Mouse (Mus musculus): ENCODE results near the gene Hoxd13. TPM values are rescaled to one million over a fixed set of nuclear protein-coding genes. Genes with fewer than 3 reads are reported as not detected.
A peak's percentile ranks its signal among the peaks of the same experiment; 100 is the strongest.

The Hoxd13 gene
- polyA plus RNA-seq, 1 experiment from 2014 or later = not detected

DNA sequence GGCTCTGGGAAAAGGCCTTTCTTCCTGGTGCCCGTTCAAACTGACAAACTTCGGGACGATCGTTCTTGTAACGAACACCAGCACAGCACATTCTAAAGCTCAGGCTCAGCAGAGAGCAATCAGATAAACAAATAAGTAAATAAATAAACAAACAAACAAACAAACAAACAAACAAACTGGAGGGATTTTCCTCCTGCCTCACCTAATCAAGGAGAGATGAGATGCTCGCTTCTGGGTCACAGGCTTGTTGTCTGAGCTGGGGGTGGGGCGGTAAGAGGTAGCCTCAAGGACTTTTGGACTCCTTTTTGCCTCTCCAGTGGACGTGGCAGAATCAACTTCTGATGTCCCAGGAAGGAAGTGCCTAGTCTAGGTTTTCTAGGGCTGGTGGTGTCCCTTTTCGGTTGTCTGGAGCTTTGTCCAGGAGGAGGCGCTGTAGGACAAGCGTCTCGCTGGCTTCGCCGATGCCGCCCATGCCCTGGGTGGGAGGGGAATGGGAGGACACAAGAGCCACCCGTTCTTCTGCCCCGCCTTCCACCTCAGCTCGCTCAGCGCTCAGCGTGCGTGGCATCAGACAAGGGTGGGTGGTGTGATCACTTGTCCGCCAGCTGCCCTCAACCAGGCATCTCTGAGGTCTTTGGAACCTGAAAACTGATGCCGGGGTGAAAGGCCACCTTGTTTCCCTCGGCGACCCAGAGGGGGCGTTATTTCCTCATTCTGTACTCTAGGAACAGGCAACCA is 47.6 kb downstream of the Hoxd13 start:
- H3K9me3 ChIP-seq (replicated peaks) = no peaks in the 10 kb centered on the region
- H3K27ac ChIP-seq = no peak overlapping the region
- WGBS = 3% methylated on average over 26 of the region's 26 CpGs
- peak overlapping the region; percentile 16 for H3K4me3 ChIP-seq
- H3K36me3 ChIP-seq = no peaks in the 10 kb centered on the region
- H3K27me3 ChIP-seq = peaks cover 96% of the 10 kb centered on the region
- peak overlapping the region; percentile 58 for H3K4me2 ChIP-seq
- H3K9ac ChIP-seq = no peak overlapping the region
- H3K4me1 ChIP-seq (replicated peaks) = peaks cover 16% of the 10 kb centered on the region
- peak; percentile 67; the same call in 1 of the 2 replicates for ATAC-seq (replicated peaks; ENCODE audit: insufficient number of reproducible peaks, insufficient read depth, low FRiP score, low read depth)

- no peak for ATAC-seq (replicated peaks; ENCODE audit: insufficient number of reproducible peaks, insufficient read depth, low FRiP score, low read depth)
- H3K27ac ChIP-seq = no peak overlapping the region
- H3K4me1 ChIP-seq (replicated peaks) = peaks cover 9% of the 10 kb centered on the region; the same call in 1 of the 2 replicates
- H3K9ac ChIP-seq = no peak overlapping the region
- no peak overlapping the region for H3K4me3 ChIP-seq
- peaks cover 98% of the 10 kb centered on the region for H3K27me3 ChIP-seq
- 22% methylated on average over 2 of the region's 2 CpGs for WGBS
- H3K36me3 ChIP-seq = no peaks in the 10 kb centered on the region
- H3K9me3 ChIP-seq (replicated peaks) = no peaks in the 10 kb centered on the region
- H3K4me2 ChIP-seq = no peak overlapping the region
These were observed 52.3 kb downstream of the Hoxd13 start for GRCm38 (mm10) chr2:74720384-74720783.

DNA sequence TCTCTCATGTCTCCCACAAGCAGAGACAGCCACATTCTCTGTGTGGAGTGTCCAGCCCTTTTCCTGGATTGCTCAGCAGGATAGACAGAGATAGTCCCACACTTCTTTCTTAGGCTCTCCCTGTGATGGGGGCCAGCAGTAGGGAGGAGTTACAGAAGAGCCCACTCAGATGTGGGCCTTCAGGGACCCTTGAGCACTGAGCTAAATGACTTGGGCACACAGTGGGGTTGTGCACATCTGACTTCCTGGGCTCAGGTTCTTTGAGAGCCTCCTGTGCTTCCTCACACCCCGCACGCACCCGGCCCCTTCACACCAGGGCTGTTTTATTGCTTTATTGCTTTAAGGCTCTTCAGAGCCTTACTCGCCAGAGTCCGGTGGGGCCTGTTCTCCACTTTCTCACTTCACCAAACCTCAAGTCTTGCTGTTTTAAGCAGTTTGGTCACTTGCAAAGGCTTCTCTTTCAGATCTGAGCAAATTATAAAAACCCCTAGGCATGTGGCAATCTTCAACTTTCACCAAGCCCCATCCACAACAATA is 52.9 kb downstream of the Hoxd13 start:
- Histone ChIP-seq H3K4me2 (no peak overlapping the region), H3K9ac (no peak overlapping the region), H3K36me3 (no peaks in the 10 kb centered on the region), H3K27ac (no peak overlapping the region), H3K27me3 (peaks cover 98% of the 10 kb centered on the region), H3K4me3 (no peak overlapping the region), H3K9me3 (replicated peaks) (no peaks in the 10 kb centered on the region), H3K4me1 (replicated peaks) (peaks cover 2% of the 10 kb centered on the region; the same call in 1 of the 2 replicates)
- no peak for ATAC-seq (replicated peaks; ENCODE audit: insufficient number of reproducible peaks, insufficient read depth, low FRiP score, low read depth)
- 7% methylated on average over 5 of the region's 5 CpGs for WGBS

Small RNAs within 50 kb of the gene (microRNA-seq; reads per million reads assigned to microRNA genes)
- gene Gm44463 = not detected

Other genes starting within 250 kb of the Hoxd13 start
- gene Lnpk, start 88.9 kb upstream of the Hoxd13 start, polyA plus RNA-seq (2015; fragmentation: Nextera tagmentation; extraction: Ambion mirVana) = 15.3 and 15.9 TPM in 2 replicates
- not detected in 2 replicates for gene Evx2, start 8.8 kb upstream of the Hoxd13 start, polyA plus RNA-seq (2015; fragmentation: Nextera tagmentation; extraction: Ambion mirVana)
- gene Hoxd12, start 6.7 kb downstream of the Hoxd13 start, polyA plus RNA-seq (2015; fragmentation: Nextera tagmentation; extraction: Ambion mirVana) = 0.10 TPM in 1 of 2 replicates, not detected in the other
- gene Hoxd11, start 11.2 kb downstream of the Hoxd13 start, polyA plus RNA-seq (2015; fragmentation: Nextera tagmentation; extraction: Ambion mirVana) = not detected in 2 replicates
- 0.08 TPM in 1 of 2 replicates, not detected in the other for gene Hoxd10, start 23.6 kb downstream of the Hoxd13 start, polyA plus RNA-seq (2015; fragmentation: Nextera tagmentation; extraction: Ambion mirVana)
- gene Hoxd9, start 29.4 kb downstream of the Hoxd13 start, polyA plus RNA-seq (2015; fragmentation: Nextera tagmentation; extraction: Ambion mirVana) = 0.14 and 0.15 TPM in 2 replicates
- gene Hoxd8, start 36.3 kb downstream of the Hoxd13 start, polyA plus RNA-seq (2015; fragmentation: Nextera tagmentation; extraction: Ambion mirVana) = 0.24 and 0.56 TPM in 2 replicates
- 0.29 and 1.0 TPM in 2 replicates for gene Hoxd3, start 43.6 kb downstream of the Hoxd13 start, polyA plus RNA-seq (2015; fragmentation: Nextera tagmentation; extraction: Ambion mirVana)
- 0.09 and 0.15 TPM in 2 replicates for gene Hoxd4, start 43.6 kb downstream of the Hoxd13 start, polyA plus RNA-seq (2015; fragmentation: Nextera tagmentation; extraction: Ambion mirVana)
- gene Gm28230, start 58.4 kb downstream of the Hoxd13 start, polyA plus RNA-seq (2015; fragmentation: Nextera tagmentation; extraction: Ambion mirVana) = not detected in 2 replicates
- not detected in 2 replicates for gene Hoxd1, start 94.7 kb downstream of the Hoxd13 start, polyA plus RNA-seq (2015; fragmentation: Nextera tagmentation; extraction: Ambion mirVana)
- 133 and 158 TPM in 2 replicates for gene Mtx2, start 157.5 kb downstream of the Hoxd13 start, polyA plus RNA-seq (2015; fragmentation: Nextera tagmentation; extraction: Ambion mirVana)

Measured in heart, embryonic 15.5 days (tissue).